Mouse (Mus musculus) hindbrain, embryonic 11.5 days (tissue): Measurements from ENCODE around the gene Gtf2a2. TPM values are rescaled to one million over a fixed set of nuclear protein-coding genes. Genes with fewer than 3 reads are reported as not detected.

Experiments
- ATAC-seq: fragments of 200-750 bp; cut with Nextera tagmentation; 2 replicates; pipeline ENCODE4 v1.8.0; 2017; ENCODE audit warnings: mild to moderate bottlenecking, moderate TSS enrichment, moderate library complexity; ENCODE audit not compliant: low FRiP score
- DNase-seq: peaks from one replicate; pipeline ENCODE4 v3.0.0-alpha.2; 2015; ENCODE audit warnings: low spot score
- H3K27ac ChIP-seq: fragments of 300-500 bp; sonication (generic); 2 replicates; pipeline ENCODE4 v1.5.1; 2014; ENCODE audit warnings: mild to moderate bottlenecking, low read depth, low read length
- H3K27me3 ChIP-seq: fragments of 300-500 bp; sonication (generic); 2 replicates; pipeline ENCODE4 v1.6.1; 2014; ENCODE audit warnings: mild to moderate bottlenecking, low read length, moderate library complexity, mixed read lengths; ENCODE audit not compliant: control insufficient read depth, insufficient read depth
- H3K36me3 ChIP-seq: fragments of 300-500 bp; sonication (generic); 2 replicates; pipeline ENCODE4 v1.6.1; 2014; ENCODE audit warnings: mild to moderate bottlenecking, low read length, moderate library complexity, mixed read lengths; ENCODE audit not compliant: control insufficient read depth, insufficient read depth
- H3K4me1 ChIP-seq: fragments of 300-500 bp; sonication (generic); replicated peaks from 2 replicates; pipeline ENCODE4 v1.6.1; 2014; ENCODE audit warnings: low read length, mixed read lengths; ENCODE audit not compliant: control insufficient read depth, insufficient read depth
- H3K4me2 ChIP-seq: fragments of 300-500 bp; sonication (generic); replicated peaks from 2 replicates; pipeline ENCODE4 v1.6.1; 2014; ENCODE audit warnings: mild to moderate bottlenecking, low read depth, low read length
- H3K4me3 ChIP-seq: fragments of 300-500 bp; sonication (generic); 2 replicates; pipeline ENCODE4 v1.5.1; 2014; ENCODE audit warnings: low read depth, low read length
- H3K9ac ChIP-seq: fragments of 300-500 bp; sonication (generic); 2 replicates; pipeline ENCODE4 v1.6.1; 2014; ENCODE audit warnings: low read depth, low read length
- H3K9me3 ChIP-seq: fragments of 300-500 bp; sonication (generic); 2 replicates; pipeline ENCODE4 v1.6.1; 2016; ENCODE audit warnings: low read length; ENCODE audit not compliant: control insufficient read depth
- WGBS: fragments of 180-500 bp; shearing (Covaris S2); extraction: QIAGEN DNeasy Blood & Tissue Kit; methylation state at CpG from one replicate; pipeline ENCODE4 v1.1.7; 2014; 5-methylcytosine and 5-hydroxymethylcytosine counted together
- polyA plus RNA-seq: library from polyadenylated mRNA; unstranded; fragments of >200 nt; fragmentation: Nextera tagmentation; extraction: Ambion mirVana; gene quantifications from 2 replicates; pipeline ENCODE4 v1.2.1, GENCODE M21; 2014

Gtf2a2 gene
- 199 and 220 TPM in 2 replicates for polyA plus RNA-seq

GRCm38 (mm10) chr9:70012408-70012901 is at the start of gene Gtf2a2:
TSS of gene Gtf2a2 (plus strand) at chr9:70012550.
- ATAC-seq, result peak; percentile 97
- under 1% methylated on average over 57 of the region's 57 CpGs for WGBS
- H3K36me3 ChIP-seq, result peaks cover 9% of the 10 kb centered on the region; the same call in 1 of the 2 replicates

DNA sequence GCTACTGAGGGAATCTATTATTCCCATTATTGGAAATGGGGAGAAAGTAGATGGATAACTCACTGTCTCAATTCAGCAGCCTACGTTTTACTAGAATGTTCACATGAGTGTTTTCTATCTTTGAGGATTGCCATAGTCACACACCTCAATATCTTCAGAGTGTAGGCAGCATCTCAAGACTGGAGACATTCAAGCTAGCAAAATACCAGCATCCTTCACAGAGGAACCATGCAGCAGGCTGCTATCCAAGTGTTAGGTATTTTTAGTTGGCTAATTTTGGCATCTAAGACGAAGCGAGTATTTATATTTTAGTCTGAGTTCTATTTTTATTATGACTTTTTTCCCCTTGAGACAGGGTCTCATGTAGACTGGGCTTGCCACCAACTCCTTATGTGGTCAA is 48.0 kb upstream of the Gtf2a2 start:
- Histone ChIP-seq H3K4me2 (no peak overlapping the region), H3K4me3 (no peak overlapping the region), H3K27me3 (no peaks in the 10 kb centered on the region), H3K9ac (no peak overlapping the region), H3K27ac (no peak overlapping the region), H3K4me1 (no peaks in the 10 kb centered on the region), H3K36me3 (no peaks in the 10 kb centered on the region), H3K9me3 (no peaks in the 10 kb centered on the region)
- 91% methylated on average over 3 of the region's 3 CpGs for WGBS
- DNase-seq (no peak), ATAC-seq (no peak)

More at GRCm38 (mm10) chr9:70012408-70012901, at the start of gene Gtf2a2:
- peak within 1 kb of the TSS; percentile 85 for H3K27ac ChIP-seq
- H3K4me1 ChIP-seq, result peaks cover 3% of the 10 kb centered on the region; the same call in 1 of the 2 replicates
- peak within 1 kb of the TSS; percentile 63 for H3K4me2 ChIP-seq
- H3K9ac ChIP-seq, result peak within 1 kb of the TSS; percentile 90
- H3K27me3 ChIP-seq, result no peaks in the 10 kb centered on the region
- H3K4me3 ChIP-seq, result peak within 1 kb of the TSS; percentile 93
- no peaks in the 10 kb centered on the region for H3K9me3 ChIP-seq
- peak; percentile 96 for DNase-seq

- no peak overlapping the region for H3K9ac ChIP-seq
These were observed 26.8 kb upstream of the Gtf2a2 start for GRCm38 (mm10) chr9:69985526-69985925.

GRCm38 (mm10) chr9:69986063-69986462 is 26.3 kb upstream of the Gtf2a2 start:
- no peak overlapping the region for H3K4me3 ChIP-seq
- H3K36me3 ChIP-seq, result no peaks in the 10 kb centered on the region
- H3K9ac ChIP-seq, result no peak overlapping the region
- H3K9me3 ChIP-seq, result no peaks in the 10 kb centered on the region
- no peak for DNase-seq
- no peak overlapping the region for H3K4me2 ChIP-seq
- ATAC-seq, result no peak
- H3K27me3 ChIP-seq, result no peaks in the 10 kb centered on the region
- WGBS, result 87% methylated on average over 10 of the region's 10 CpGs
- H3K27ac ChIP-seq, result no peak overlapping the region
- no peaks in the 10 kb centered on the region; the same call in 1 of the 2 replicates for H3K4me1 ChIP-seq

More at GRCm38 (mm10) chr9:69985526-69985925, 26.8 kb upstream of the Gtf2a2 start:
- Histone ChIP-seq H3K4me1 (no peaks in the 10 kb centered on the region), H3K4me2 (no peak overlapping the region), H3K9me3 (no peaks in the 10 kb centered on the region), H3K27me3 (no peaks in the 10 kb centered on the region), H3K4me3 (no peak overlapping the region), H3K27ac (no peak overlapping the region), H3K36me3 (no peaks in the 10 kb centered on the region)
- ATAC-seq, result no peak
- no peak for DNase-seq
- 84% methylated on average over 1 of the region's 1 CpGs for WGBS

- no peaks in the 10 kb centered on the region; the same call in 1 of the 2 replicates for H3K4me1 ChIP-seq
- no peak overlapping the region for H3K4me3 ChIP-seq
- H3K27me3 ChIP-seq, result no peaks in the 10 kb centered on the region
- H3K27ac ChIP-seq, result no peak overlapping the region
- WGBS, result 84% methylated on average over 5 of the region's 5 CpGs
- no peaks in the 10 kb centered on the region for H3K9me3 ChIP-seq
- H3K9ac ChIP-seq, result no peak overlapping the region
- no peak overlapping the region for H3K4me2 ChIP-seq
- ATAC-seq (no peak), DNase-seq (no peak)
- H3K36me3 ChIP-seq, result no peaks in the 10 kb centered on the region
These were observed 25.8 kb upstream of the Gtf2a2 start for GRCm38 (mm10) chr9:69986571-69986970.

GRCm38 (mm10) chr9:69987579-69987978 is 24.8 kb upstream of the Gtf2a2 start:
- no peak overlapping the region for H3K4me3 ChIP-seq
- H3K4me1 ChIP-seq, result no peaks in the 10 kb centered on the region; the same call in 1 of the 2 replicates
- 2% methylated on average over 3 of the region's 3 CpGs for WGBS
- ATAC-seq (no peak), DNase-seq (peak; percentile 77)
- no peaks in the 10 kb centered on the region for H3K27me3 ChIP-seq
- H3K36me3 ChIP-seq, result no peaks in the 10 kb centered on the region
- no peaks in the 10 kb centered on the region for H3K9me3 ChIP-seq
- H3K9ac ChIP-seq, result no peak overlapping the region
- H3K27ac ChIP-seq, result no peak overlapping the region
- no peak overlapping the region for H3K4me2 ChIP-seq

- Histone ChIP-seq H3K9ac (peak overlapping the region; percentile 96; the same call in 1 of the 2 replicates), H3K4me1 (no peaks in the 10 kb centered on the region; the same call in 1 of the 2 replicates), H3K27ac (peak overlapping the region; percentile 97; the same call in 1 of the 2 replicates), H3K36me3 (no peaks in the 10 kb centered on the region), H3K4me2 (peak overlapping the region; percentile 26; the same call in 1 of the 2 replicates), H3K27me3 (no peaks in the 10 kb centered on the region), H3K9me3 (no peaks in the 10 kb centered on the region), H3K4me3 (peak overlapping the region; percentile 98)
- ATAC-seq (peak; percentile 8; the same call in 1 of the 2 replicates), DNase-seq (no peak)
- WGBS, result 40% methylated on average over 16 of the region's 16 CpGs
These were observed 23.5 kb upstream of the Gtf2a2 start for GRCm38 (mm10) chr9:69988706-69989302.

GRCm38 (mm10) chr9:69989303-69990121 is 22.8 kb upstream of the Gtf2a2 start, which contains the start of gene Bnip2:
TSS of gene Bnip2 (plus strand) at chr9:69989466.
- Histone ChIP-seq H3K27ac (peak within 1 kb of the TSS; percentile 97), H3K4me3 (peak within 1 kb of the TSS; percentile 98), H3K9me3 (no peaks in the 10 kb centered on the region), H3K36me3 (no peaks in the 10 kb centered on the region), H3K9ac (peak within 1 kb of the TSS; percentile 96), H3K4me1 (no peaks in the 10 kb centered on the region; the same call in 1 of the 2 replicates), H3K4me2 (peak within 1 kb of the TSS; percentile 63), H3K27me3 (no peaks in the 10 kb centered on the region)
- DNase-seq, result peak; percentile 99
- ATAC-seq, result peak; percentile 95
- 0% methylated on average over 72 of the region's 76 CpGs for WGBS
